Mouse (Mus musculus) liver, embryonic 16.5 days (tissue): ENCODE results near the gene Cox6b2. TPM values are rescaled to one million over a fixed set of nuclear protein-coding genes. Genes with fewer than 3 reads are reported as not detected.
A peak's percentile ranks its signal among the peaks of the same experiment; 100 is the strongest.

Experiments
- ATAC-seq: fragments of 200-750 bp; cut with Nextera tagmentation; 2 replicates; pipeline ENCODE4 v1.8.0; 2017; ENCODE audit warnings: low read depth, mild to moderate bottlenecking, moderate number of reproducible peaks, moderate library complexity
- H3K27ac ChIP-seq: fragments of 300-500 bp; sonication (generic); 2 replicates; pipeline ENCODE4 v1.5.1; 2014; ENCODE audit warnings: mild to moderate bottlenecking, low read length
- H3K27me3 ChIP-seq: fragments of 300-500 bp; sonication (generic); 2 replicates; pipeline ENCODE4 v1.6.1; 2014; ENCODE audit warnings: low read depth, low read length, mixed read lengths; ENCODE audit not compliant: control insufficient read depth, insufficient read depth
- H3K36me3 ChIP-seq: fragments of 300-500 bp; sonication (generic); 2 replicates; pipeline ENCODE4 v1.6.1; 2014; ENCODE audit warnings: mild to moderate bottlenecking; ENCODE audit not compliant: control insufficient read depth, insufficient read depth
- H3K4me1 ChIP-seq: fragments of 300-500 bp; sonication (generic); 2 replicates; pipeline ENCODE4 v1.6.1; 2014; ENCODE audit warnings: low read depth, low read length, mixed read lengths; ENCODE audit not compliant: control insufficient read depth
- H3K4me2 ChIP-seq: fragments of 300-500 bp; sonication (generic); 2 replicates; pipeline ENCODE4 v1.6.1; 2014; ENCODE audit warnings: low read depth, low read length, mixed read lengths
- H3K4me3 ChIP-seq: fragments of 300-500 bp; sonication (generic); 2 replicates; pipeline ENCODE4 v1.5.1; 2014; ENCODE audit warnings: low read depth, mild to moderate bottlenecking, low read length
- H3K9ac ChIP-seq: fragments of 300-500 bp; sonication (generic); 2 replicates; pipeline ENCODE4 v1.6.1; 2014; ENCODE audit warnings: low read depth, low read length
- H3K9me3 ChIP-seq: fragments of 300-500 bp; sonication (generic); replicated peaks from 2 replicates; pipeline ENCODE4 v1.6.1; 2016; ENCODE audit warnings: low read length; ENCODE audit not compliant: control insufficient read depth
- WGBS: fragments of 180-500 bp; shearing (Covaris S2); extraction: QIAGEN DNeasy Blood & Tissue Kit; methylation state at CpG from one replicate; pipeline ENCODE4 v1.1.7; 2014; ENCODE audit not compliant: insufficient replicate concordance; 5-methylcytosine and 5-hydroxymethylcytosine counted together
- polyA plus RNA-seq: library from polyadenylated mRNA; unstranded; fragments of >200 nt; fragmentation: Nextera tagmentation; extraction: Ambion mirVana; gene quantifications from 2 replicates; pipeline ENCODE4 v1.2.1, GENCODE M21; 2015

Cox6b2 gene
- polyA plus RNA-seq, 1 experiment from 2014 or later, result 65.0 TPM

DNA sequence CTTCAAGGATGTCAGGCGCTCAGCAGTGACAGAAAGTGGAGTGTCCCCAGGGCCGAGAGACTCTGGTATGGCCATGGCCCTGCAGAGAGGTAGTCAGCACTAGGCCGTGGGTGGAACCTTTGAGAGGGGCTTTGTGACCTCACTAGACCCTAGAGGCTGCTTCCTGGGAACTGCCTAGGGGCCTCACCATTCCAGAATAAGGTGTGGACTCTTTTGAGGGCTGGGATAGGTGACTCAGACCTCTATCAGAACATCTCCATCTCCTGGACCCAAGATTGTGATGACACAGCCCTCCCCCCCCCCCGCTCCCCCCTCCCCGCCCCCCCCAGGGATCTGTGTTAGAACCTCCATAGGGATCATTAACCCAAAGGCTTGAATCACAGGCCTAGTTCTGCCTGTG lies 18.3 kb upstream of the Cox6b2 start, which contains the start of gene Fam71e2:
Fam71e2 (minus strand) TSS at position 101 of the 400 bp plus-strand sequence.
- H3K4me1 ChIP-seq, result no peaks in the 10 kb centered on the region
- H3K4me3 ChIP-seq, result no peak within 1 kb of the TSS
- ATAC-seq, result no peak
- no peaks in the 10 kb centered on the region for H3K9me3 ChIP-seq
- peaks cover 27% of the 10 kb centered on the region for H3K27me3 ChIP-seq
- 58% methylated on average over 3 of the region's 5 CpGs for WGBS
- H3K9ac ChIP-seq, result no peak within 1 kb of the TSS
- H3K36me3 ChIP-seq, result no peaks in the 10 kb centered on the region
- no peak within 1 kb of the TSS for H3K27ac ChIP-seq
- no peak within 1 kb of the TSS for H3K4me2 ChIP-seq

DNA sequence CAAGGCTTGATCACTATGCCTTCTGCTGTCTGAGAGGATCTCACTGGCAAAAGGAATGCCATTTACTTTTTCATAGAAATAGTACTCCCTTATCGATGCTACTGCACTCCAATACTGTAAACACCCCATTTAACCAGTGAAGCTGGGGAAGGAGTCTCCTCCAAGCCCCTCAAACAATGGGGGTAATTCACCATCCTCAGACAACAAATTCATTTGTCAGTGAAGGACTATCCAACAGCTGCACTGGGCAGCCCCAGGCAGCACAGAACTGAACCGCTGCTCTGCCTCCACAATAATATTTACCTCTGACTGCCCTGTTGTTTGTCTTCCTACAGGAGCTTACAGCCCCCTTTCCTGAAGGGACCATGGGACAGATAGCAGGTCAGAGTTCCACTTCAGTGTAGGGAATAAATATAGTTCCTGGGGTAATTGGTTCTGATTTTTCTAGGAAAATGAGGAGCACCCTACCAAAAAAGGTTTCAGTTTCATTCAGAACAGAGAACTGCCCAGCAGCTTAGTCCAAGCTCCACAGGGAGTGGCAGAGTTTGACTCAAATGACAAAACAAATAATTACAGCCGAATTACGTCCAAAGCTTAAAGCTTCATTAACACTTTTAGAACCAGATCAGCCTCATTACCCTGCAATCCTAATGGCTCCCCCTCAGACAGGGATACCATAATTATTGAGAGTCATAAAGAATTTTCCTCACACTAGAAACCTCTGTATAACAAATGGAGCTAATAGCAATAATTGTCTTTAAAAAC lies 12.2 kb upstream of the Cox6b2 start:
- H3K27me3 ChIP-seq, result peaks cover 6% of the 10 kb centered on the region
- peak; percentile 43 for ATAC-seq
- no peak overlapping the region for H3K4me3 ChIP-seq
- H3K4me2 ChIP-seq, result no peak overlapping the region
- H3K4me1 ChIP-seq, result no peaks in the 10 kb centered on the region
- no peak overlapping the region for H3K9ac ChIP-seq
- 29% methylated on average over 4 of the region's 4 CpGs for WGBS
- no peaks in the 10 kb centered on the region for H3K9me3 ChIP-seq
- no peak overlapping the region for H3K27ac ChIP-seq
- no peaks in the 10 kb centered on the region for H3K36me3 ChIP-seq

DNA sequence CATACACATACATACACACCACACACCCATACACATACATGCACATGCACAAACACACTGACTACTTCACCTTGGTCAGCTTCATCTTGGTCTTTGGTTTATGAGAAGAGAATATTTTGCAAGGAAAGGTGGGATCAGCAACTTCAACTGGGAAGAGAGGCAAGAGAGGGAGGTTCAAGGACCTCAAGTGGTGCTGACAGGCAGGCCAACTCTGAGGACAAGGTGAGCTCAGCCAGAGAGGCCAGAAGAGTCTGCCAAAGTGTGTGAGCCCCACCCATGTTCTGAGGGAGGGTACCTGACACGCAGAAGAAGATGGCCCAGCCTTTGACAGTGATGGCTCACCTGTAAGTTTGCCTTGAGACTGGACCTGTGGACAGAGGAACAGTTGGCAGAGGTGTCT lies 6.8 kb upstream of the Cox6b2 start:
- Histone ChIP-seq H3K9me3 (no peaks in the 10 kb centered on the region), H3K9ac (no peak overlapping the region), H3K36me3 (no peaks in the 10 kb centered on the region), H3K27me3 (no peaks in the 10 kb centered on the region), H3K4me2 (no peak overlapping the region), H3K4me1 (no peaks in the 10 kb centered on the region), H3K27ac (no peak overlapping the region), H3K4me3 (no peak overlapping the region)
- WGBS, result 22% methylated on average over 1 of the region's 1 CpGs
- ATAC-seq, result no peak

DNA sequence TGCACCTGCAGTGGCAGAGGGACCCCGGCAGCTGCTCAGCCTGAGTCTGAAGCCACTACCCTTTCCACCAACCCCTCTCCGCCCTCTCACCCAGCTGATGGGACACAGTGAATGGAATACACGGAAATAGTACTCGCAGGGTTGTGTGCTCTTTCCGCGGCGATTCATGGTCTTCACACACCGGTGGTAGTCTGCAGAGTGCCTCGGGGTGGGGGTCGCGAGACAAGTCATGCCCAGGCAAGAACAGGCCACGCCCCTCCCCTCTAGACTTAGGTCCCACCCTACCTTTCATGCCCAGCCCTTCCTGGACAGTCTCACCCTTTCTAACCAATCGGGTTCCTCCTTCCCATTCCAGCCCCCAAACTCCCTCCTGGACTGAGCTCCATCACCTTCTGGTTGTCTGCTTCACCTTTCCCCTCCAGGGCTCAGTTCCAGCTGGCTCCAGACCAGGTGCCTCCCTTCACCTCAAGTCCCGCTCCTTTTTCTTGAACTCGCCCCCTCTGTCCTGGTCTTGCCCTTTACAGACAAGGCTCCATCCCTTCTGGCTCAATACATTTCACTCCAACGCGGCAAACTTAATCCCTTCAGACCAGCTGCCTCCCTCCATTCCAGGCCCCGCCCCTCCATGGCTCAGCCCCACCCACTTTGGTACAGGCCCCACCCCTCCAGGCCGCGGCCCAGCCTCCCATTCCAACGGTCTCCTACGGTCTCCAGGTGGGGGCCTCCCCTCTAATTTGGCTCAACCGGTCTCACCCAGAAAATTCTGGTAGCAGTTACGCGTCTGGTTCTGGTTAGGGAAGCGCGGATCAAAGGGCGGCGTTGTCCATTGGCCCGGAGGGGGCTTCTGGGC lies 698 bp downstream of the Cox6b2 start:
- Histone ChIP-seq H3K4me2 (peak overlapping the region; percentile 85), H3K9me3 (no peaks in the 10 kb centered on the region), H3K27me3 (no peaks in the 10 kb centered on the region), H3K4me1 (peaks cover 50% of the 10 kb centered on the region), H3K36me3 (no peaks in the 10 kb centered on the region), H3K4me3 (peak overlapping the region; percentile 73), H3K27ac (peak overlapping the region; percentile 89), H3K9ac (peak overlapping the region; percentile 71)
- 3% methylated on average over 30 of the region's 30 CpGs for WGBS
- peak; percentile 78 for ATAC-seq

DNA sequence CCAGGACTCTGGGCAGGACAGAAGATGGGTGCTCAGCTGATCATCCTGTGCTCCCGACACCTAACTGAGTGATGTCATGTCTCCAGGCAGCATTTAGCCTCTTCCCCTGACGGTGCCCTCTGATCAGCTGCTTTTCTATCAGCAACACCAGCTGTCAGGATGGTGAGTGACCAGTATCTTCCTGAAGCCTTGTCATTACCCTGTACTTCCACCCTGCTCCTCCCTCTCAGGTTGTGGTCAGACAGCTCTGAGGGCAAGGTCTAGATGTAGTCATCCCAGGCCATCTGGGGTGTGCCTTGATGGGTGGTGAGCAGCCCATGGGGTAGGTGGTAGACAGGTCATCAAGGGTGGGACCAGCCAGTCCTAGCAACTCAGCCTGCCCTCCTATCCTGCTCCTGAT lies 3.7 kb downstream of the Cox6b2 start:
- peaks cover 13% of the 10 kb centered on the region; the same call in 1 of the 2 replicates for H3K36me3 ChIP-seq
- no peak overlapping the region for H3K4me3 ChIP-seq
- H3K9me3 ChIP-seq, result no peaks in the 10 kb centered on the region
- H3K4me2 ChIP-seq, result no peak overlapping the region
- 33% methylated on average over 2 of the region's 2 CpGs for WGBS
- no peak overlapping the region for H3K9ac ChIP-seq
- peaks cover 80% of the 10 kb centered on the region for H3K4me1 ChIP-seq
- peak overlapping the region; percentile 94 for H3K27ac ChIP-seq
- no peaks in the 10 kb centered on the region for H3K27me3 ChIP-seq
- ATAC-seq, result peak; percentile 5

DNA sequence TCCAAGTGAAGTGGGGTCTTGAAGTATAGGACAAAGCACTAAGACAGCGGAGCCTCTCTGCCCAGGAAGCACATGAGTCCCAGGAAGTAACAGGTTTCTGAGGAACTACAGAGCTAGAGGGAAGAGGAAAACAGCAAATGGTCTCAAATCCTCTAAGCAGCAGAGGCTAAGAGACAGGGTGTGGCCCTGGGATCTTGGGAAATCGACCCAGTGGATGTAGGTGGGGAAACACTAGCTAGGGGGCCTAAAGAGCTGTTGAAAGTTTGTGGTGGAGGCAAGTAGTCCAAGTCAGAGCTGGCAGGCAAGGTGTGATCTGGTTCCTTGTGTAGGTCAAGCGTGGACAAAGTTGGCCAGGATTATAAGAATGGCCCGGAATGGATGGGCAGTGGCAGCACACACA lies 4.6 kb downstream of the Cox6b2 start:
- H3K36me3 ChIP-seq, result peaks cover 13% of the 10 kb centered on the region; the same call in 1 of the 2 replicates
- peak overlapping the region; percentile 27; the same call in 1 of the 2 replicates for H3K4me2 ChIP-seq
- WGBS, result 68% methylated on average over 4 of the region's 4 CpGs
- H3K9me3 ChIP-seq, result no peaks in the 10 kb centered on the region
- H3K27ac ChIP-seq, result peak overlapping the region; percentile 94
- no peak overlapping the region for H3K4me3 ChIP-seq
- peak overlapping the region; percentile 6 for H3K9ac ChIP-seq
- no peaks in the 10 kb centered on the region for H3K27me3 ChIP-seq
- no peak for ATAC-seq
- H3K4me1 ChIP-seq, result peaks cover 88% of the 10 kb centered on the region

DNA sequence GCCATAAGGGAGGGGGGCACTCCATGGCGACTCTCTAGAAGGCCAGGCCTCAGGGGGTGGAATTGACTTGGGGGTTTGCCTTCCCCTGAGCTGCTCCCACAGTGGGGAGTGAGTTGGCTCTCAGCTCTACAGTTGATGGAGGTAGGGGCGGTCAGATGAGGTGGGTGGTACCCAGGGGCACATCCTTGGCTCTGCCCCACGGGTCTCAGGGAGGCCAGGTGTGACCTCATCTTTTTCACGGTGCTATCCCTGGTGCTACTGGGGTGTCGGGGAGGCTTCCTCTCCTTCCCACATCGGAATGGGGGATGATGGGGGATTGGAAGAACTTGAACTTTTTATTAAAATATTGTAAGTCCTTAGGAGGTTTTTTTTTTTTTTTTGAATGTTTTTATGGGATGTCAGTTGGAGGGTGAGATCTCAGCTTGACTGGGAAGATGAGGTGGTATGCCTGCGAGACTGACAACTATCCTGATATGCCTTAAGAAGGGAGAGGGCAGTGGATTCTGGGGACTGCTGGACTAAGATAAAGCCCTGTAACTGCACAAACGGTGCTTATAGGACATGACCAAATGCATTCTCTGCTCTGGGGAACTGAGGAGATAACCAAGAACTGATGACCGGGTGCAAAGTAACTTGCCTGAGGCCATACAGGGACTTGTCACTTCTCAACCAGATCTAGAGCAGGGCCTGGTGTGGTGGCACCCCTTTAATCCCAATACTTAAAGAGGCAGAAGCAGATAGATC lies 5.6 kb downstream of the Cox6b2 start:
- peak; percentile 72 for ATAC-seq
- H3K4me1 ChIP-seq, result peaks cover 88% of the 10 kb centered on the region
- WGBS, result 36% methylated on average over 9 of the region's 9 CpGs
- peaks cover 13% of the 10 kb centered on the region; the same call in 1 of the 2 replicates for H3K36me3 ChIP-seq
- peak overlapping the region; percentile 33 for H3K4me3 ChIP-seq
- peak overlapping the region; percentile 55 for H3K9ac ChIP-seq
- H3K4me2 ChIP-seq, result peak overlapping the region; percentile 53
- H3K27ac ChIP-seq, result peak overlapping the region; percentile 94
- H3K27me3 ChIP-seq, result no peaks in the 10 kb centered on the region
- H3K9me3 ChIP-seq, result no peaks in the 10 kb centered on the region

DNA sequence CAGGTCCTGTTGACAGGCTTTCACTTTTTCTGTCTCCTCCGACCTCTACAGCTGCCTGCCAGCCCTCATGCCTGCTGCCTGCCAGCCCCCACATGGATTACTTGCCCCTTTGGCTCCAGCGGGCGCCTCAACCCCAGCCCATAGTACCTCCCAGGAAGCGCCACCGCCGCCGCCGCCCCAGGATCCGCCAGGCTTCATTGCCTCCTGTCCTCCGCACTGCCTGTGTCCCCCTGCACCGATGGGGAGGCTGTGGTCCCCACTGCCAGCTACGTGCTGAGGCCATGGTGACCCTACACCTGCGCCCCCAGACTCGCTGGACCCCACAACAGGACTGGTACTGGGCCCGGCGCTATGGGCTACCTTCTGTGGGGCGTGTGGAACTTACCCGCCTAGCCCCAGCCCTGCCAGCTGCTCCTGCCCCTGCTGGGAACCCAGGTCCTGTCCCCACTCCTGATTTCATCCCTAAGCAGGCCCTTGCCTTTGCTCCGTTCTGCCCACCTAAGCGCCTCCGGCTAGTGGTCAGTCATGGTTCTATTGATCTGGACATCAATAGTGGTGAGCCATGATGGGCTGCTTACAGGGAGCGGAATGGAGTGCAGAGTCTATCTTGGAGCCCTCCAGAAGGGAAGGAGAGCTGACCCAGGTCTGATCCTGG lies 6.4 kb downstream of the Cox6b2 start:
- Histone ChIP-seq H3K36me3 (peaks cover 13% of the 10 kb centered on the region; the same call in 1 of the 2 replicates), H3K4me2 (peak overlapping the region; percentile 53), H3K4me3 (no peak overlapping the region; the same call in 1 of the 2 replicates)

More for the DNA sequence above, 6.4 kb downstream of the Cox6b2 start:
- H3K27me3 ChIP-seq, result no peaks in the 10 kb centered on the region
- H3K4me1 ChIP-seq, result peaks cover 88% of the 10 kb centered on the region
- H3K9ac ChIP-seq, result peak overlapping the region; percentile 55; the same call in 1 of the 2 replicates
- H3K27ac ChIP-seq, result peak overlapping the region; percentile 94
- ATAC-seq, result no peak
- no peaks in the 10 kb centered on the region for H3K9me3 ChIP-seq
- WGBS, result 77% methylated on average over 22 of the region's 22 CpGs
